Mouse (Mus musculus): ENCODE data around the gene Gm4214. TPM values are rescaled to one million over a fixed set of nuclear protein-coding genes. Genes with fewer than 3 reads are reported as not detected.

Gm4214 gene
- polyA plus RNA-seq (2014; fragmentation: Illumina TruSeq; extraction: RNeasy Lipid Tissue Mini Kit (QIAGEN cat#74804)): not detected

DNA sequence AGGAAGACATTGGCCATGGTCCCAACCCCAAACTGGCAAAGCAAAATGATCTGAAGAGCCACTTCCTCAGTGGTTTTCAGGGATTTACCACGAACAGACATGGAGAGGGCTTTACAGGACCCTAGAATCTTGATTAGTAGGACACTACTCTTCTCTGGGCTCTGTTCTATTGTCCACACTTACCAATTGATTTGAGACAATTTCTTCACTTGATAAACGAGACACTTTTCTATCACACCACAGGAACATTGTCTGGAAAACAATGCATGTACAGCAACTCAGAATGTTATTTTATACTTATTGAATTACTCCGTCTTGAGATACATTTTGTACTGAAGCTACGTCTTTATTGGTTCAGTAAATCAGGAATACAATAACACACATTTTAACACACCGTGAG is at the start of gene Gm4214:
Gene Gm4214 (minus strand): TSS at position 101 of the 400 bp plus-strand sequence.

GRCm38 (mm10) chr7:23019823-23020222 is 35.4 kb upstream of the Gm4214 start, which contains the start of gene Gm4216:
TSS of gene Gm4216 (minus strand) at chr7:23019923.

Other genes starting within 250 kb of the Gm4214 start
- gene Vmn1r157, start 223.0 kb downstream of the Gm4214 start, polyA plus RNA-seq (2014; fragmentation: Illumina TruSeq; extraction: RNeasy Lipid Tissue Mini Kit (QIAGEN cat#74804)): not detected
- gene Vmn1r158, start 193.9 kb downstream of the Gm4214 start, polyA plus RNA-seq (2014; fragmentation: Illumina TruSeq; extraction: RNeasy Lipid Tissue Mini Kit (QIAGEN cat#74804)): not detected
- not detected for gene Vmn1r159, start 141.1 kb downstream of the Gm4214 start, polyA plus RNA-seq (2014; fragmentation: Illumina TruSeq; extraction: RNeasy Lipid Tissue Mini Kit (QIAGEN cat#74804))
- gene Vmn1r160, start 113.4 kb downstream of the Gm4214 start, polyA plus RNA-seq (2014; fragmentation: Illumina TruSeq; extraction: RNeasy Lipid Tissue Mini Kit (QIAGEN cat#74804)): not detected
- gene Gm4216, start 35.2 kb upstream of the Gm4214 start, polyA plus RNA-seq (2014; fragmentation: Illumina TruSeq; extraction: RNeasy Lipid Tissue Mini Kit (QIAGEN cat#74804)): not detected
- gene Vmn1r163, start 70.9 kb upstream of the Gm4214 start, polyA plus RNA-seq (2014; fragmentation: Illumina TruSeq; extraction: RNeasy Lipid Tissue Mini Kit (QIAGEN cat#74804)): not detected
- not detected for gene Gm8720, start 82.8 kb upstream of the Gm4214 start, polyA plus RNA-seq (2014; fragmentation: Illumina TruSeq; extraction: RNeasy Lipid Tissue Mini Kit (QIAGEN cat#74804))
- gene Gm10662, start 159.8 kb upstream of the Gm4214 start, polyA plus RNA-seq (2014; fragmentation: Illumina TruSeq; extraction: RNeasy Lipid Tissue Mini Kit (QIAGEN cat#74804)): not detected
- not detected for gene Vmn1r165, start 232.7 kb upstream of the Gm4214 start, polyA plus RNA-seq (2014; fragmentation: Illumina TruSeq; extraction: RNeasy Lipid Tissue Mini Kit (QIAGEN cat#74804))